Mouse (Mus musculus): ENCODE data around the gene Ubqln4.

DNA sequence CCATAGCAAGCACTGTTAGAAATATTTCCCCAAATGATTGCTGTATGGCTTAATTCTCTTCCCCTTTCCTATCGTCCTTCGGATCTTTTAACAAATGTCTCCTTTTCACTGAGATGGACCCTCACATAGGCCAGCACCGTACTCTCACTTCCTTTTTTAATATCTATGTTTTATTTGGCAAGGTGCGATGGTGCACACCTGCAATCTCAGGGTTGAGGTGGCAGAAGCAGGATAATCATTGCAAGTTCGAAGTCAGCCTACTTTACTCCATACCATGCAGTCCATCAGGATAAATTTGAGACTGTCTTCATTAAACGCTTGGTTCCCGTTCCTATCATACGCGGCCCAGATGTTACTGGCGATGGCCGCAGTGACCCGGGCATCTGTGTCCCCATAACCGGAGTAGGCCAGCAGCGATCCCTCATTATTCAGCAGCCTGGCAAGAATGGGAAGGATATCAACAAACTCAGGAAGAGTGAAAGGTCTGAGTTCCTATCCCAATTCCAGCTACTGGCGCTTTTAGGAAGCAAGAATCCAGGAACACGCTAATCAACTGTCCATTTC, 1.4 kb upstream of the Ubqln4 start:
- TF ChIP-seq CTCF (IDR thresholded peaks at IDR 0.05; ENCODE audit: low read depth) (no peak), EP300 (IDR thresholded peaks at IDR 0.05; ENCODE audit: low read depth) (no peak)

All from liver, embryonic 14.5 days (tissue).